Mouse (Mus musculus): Measurements from ENCODE around the gene Pbx1. TPM values are rescaled to one million over a fixed set of nuclear protein-coding genes. Genes with fewer than 3 reads are reported as not detected.

The Pbx1 gene
- polyA plus RNA-seq, 1 experiment from 2014 or later = 31.4 TPM

- H3K4me2 ChIP-seq = no peak overlapping the region
- 61% methylated on average over 4 of the region's 4 CpGs for WGBS
- H3K27me3 ChIP-seq (replicated peaks) = no peaks in the 10 kb centered on the region
- no peak for ATAC-seq (ENCODE audit: low FRiP score)
- H3K27ac ChIP-seq (replicated peaks) = no peak overlapping the region
- H3K9me3 ChIP-seq (replicated peaks) = no peaks in the 10 kb centered on the region
- peaks cover 62% of the 10 kb centered on the region for H3K4me1 ChIP-seq
- H3K4me3 ChIP-seq (replicated peaks) = no peak overlapping the region
- H3K9ac ChIP-seq (replicated peaks) = no peak overlapping the region
- no peaks in the 10 kb centered on the region for H3K36me3 ChIP-seq
Observed at GRCm38 (mm10) chr1:168381451-168381850, 50.6 kb downstream of the Pbx1 start.

DNA sequence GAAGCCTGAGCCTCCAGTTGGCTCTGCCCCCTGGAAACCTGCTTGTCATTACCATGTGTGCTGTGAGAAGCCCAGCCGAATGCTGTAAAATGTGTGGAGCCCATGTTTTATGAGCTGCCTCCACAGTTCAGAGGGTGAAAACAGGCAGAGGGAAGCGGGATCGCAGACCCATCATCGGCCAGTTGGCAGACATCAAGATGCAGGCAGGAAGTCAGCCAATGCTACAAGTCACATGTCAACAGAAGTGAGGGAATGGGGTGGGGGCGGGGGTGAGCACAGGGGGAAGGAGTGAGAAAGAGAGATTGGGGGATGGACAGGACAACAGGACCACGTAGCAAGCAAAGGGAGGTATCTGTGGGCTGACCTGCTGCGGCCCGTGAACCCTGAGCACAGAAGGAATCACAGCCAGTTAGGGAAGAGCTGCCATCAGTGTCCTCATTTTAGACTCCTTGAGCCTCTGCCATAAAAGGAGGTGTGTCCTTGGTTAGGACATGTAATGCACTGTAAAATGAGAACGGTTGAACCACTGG is 51.8 kb downstream of the Pbx1 start:
- H3K4me1 ChIP-seq = peaks cover 55% of the 10 kb centered on the region
- H3K27ac ChIP-seq (replicated peaks) = no peak overlapping the region
- no peak overlapping the region for H3K9ac ChIP-seq (replicated peaks)
- H3K4me2 ChIP-seq = no peak overlapping the region
- no peak overlapping the region for H3K4me3 ChIP-seq (replicated peaks)
- no peaks in the 10 kb centered on the region for H3K27me3 ChIP-seq (replicated peaks)
- 0 out of 2 replicates have a peak, but pooled peaks have one; percentile 12 for ATAC-seq (ENCODE audit: low FRiP score)
- 33% methylated on average over 9 of the region's 9 CpGs for WGBS
- no peaks in the 10 kb centered on the region for H3K36me3 ChIP-seq
- no peaks in the 10 kb centered on the region for H3K9me3 ChIP-seq (replicated peaks)

DNA sequence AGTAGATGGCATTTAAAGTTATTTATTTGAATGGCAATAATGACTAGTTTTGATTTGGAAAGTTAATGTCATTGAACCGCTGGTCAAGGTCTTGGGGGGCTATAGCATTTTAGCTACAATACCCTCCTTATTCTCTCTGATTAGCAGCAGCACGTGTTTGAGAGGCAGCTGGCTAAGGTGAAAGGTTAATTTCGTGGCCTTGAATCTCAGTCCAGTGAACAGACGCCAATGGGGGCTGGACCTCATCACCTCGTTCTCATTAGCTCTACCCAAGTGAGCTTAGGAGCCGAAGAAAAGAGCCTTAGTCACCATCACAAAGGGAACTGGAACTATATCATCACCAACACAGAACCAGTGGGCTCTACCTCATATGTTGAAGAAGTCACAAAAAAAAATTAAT is 54.4 kb downstream of the Pbx1 start:
- 37% methylated on average over 6 of the region's 6 CpGs for WGBS
- no peaks in the 10 kb centered on the region for H3K9me3 ChIP-seq (replicated peaks)

DNA sequence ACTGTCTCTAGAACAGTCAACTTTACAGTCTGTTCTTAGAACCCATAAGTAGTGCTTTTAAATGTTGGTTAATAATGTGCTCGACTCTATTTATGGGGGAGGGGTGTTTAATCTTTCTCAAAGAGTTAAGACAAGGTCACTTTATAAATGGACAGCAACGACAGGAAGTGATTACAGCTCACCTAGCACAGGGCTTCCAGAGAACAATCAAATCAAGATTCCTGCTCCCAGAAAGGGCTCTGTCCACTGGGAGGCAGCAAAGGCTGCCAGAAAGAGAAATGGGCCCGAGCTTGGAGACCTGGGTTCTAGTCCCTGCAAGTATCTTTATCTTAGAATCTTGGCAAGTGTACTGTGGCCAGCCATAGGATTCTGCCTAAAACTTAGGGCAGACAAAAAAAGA is 55.7 kb downstream of the Pbx1 start:
- H3K4me3 ChIP-seq (replicated peaks) = no peak overlapping the region
- H3K4me2 ChIP-seq = no peak overlapping the region
- H3K9ac ChIP-seq (replicated peaks) = no peak overlapping the region
- H3K27me3 ChIP-seq (replicated peaks) = no peaks in the 10 kb centered on the region
- no peaks in the 10 kb centered on the region for H3K9me3 ChIP-seq (replicated peaks)
- peaks cover 29% of the 10 kb centered on the region for H3K4me1 ChIP-seq
- no peak overlapping the region for H3K27ac ChIP-seq (replicated peaks)
- 60% methylated on average over 3 of the region's 3 CpGs for WGBS
- no peak for ATAC-seq (ENCODE audit: low FRiP score)
- H3K36me3 ChIP-seq = no peaks in the 10 kb centered on the region

More for the DNA sequence above, 54.4 kb downstream of the Pbx1 start:
- no peak overlapping the region for H3K9ac ChIP-seq (replicated peaks)
- H3K27me3 ChIP-seq (replicated peaks) = no peaks in the 10 kb centered on the region
- peaks cover 41% of the 10 kb centered on the region for H3K4me1 ChIP-seq
- no peak for ATAC-seq (ENCODE audit: low FRiP score)
- no peak overlapping the region for H3K4me3 ChIP-seq (replicated peaks)
- no peaks in the 10 kb centered on the region for H3K36me3 ChIP-seq
- no peak overlapping the region for H3K4me2 ChIP-seq
- no peak overlapping the region for H3K27ac ChIP-seq (replicated peaks)

GRCm38 (mm10) chr1:168374953-168375600 is 57.0 kb downstream of the Pbx1 start:
- peak; percentile 37; the same call in 1 of the 2 replicates for ATAC-seq (ENCODE audit: low FRiP score)
- Histone ChIP-seq H3K4me1 (peaks cover 16% of the 10 kb centered on the region), H3K4me3 (replicated peaks) (no peak overlapping the region), H3K4me2 (no peak overlapping the region), H3K27me3 (replicated peaks) (no peaks in the 10 kb centered on the region), H3K9me3 (replicated peaks) (no peaks in the 10 kb centered on the region), H3K27ac (replicated peaks) (no peak overlapping the region), H3K36me3 (no peaks in the 10 kb centered on the region), H3K9ac (replicated peaks) (no peak overlapping the region)
- WGBS = 73% methylated on average over 12 of the region's 12 CpGs

- 83% methylated on average over 2 of the region's 2 CpGs for WGBS
- no peaks in the 10 kb centered on the region for H3K27me3 ChIP-seq (replicated peaks)
- H3K27ac ChIP-seq (replicated peaks) = no peak overlapping the region
- H3K4me2 ChIP-seq = no peak overlapping the region
- ATAC-seq (ENCODE audit: low FRiP score) = no peak
- H3K4me1 ChIP-seq = peaks cover 22% of the 10 kb centered on the region
- H3K9me3 ChIP-seq (replicated peaks) = no peaks in the 10 kb centered on the region
- H3K9ac ChIP-seq (replicated peaks) = no peak overlapping the region
- no peaks in the 10 kb centered on the region for H3K36me3 ChIP-seq
- no peak overlapping the region for H3K4me3 ChIP-seq (replicated peaks)
Observed at GRCm38 (mm10) chr1:168372089-168372488, 60.0 kb downstream of the Pbx1 start.

DNA sequence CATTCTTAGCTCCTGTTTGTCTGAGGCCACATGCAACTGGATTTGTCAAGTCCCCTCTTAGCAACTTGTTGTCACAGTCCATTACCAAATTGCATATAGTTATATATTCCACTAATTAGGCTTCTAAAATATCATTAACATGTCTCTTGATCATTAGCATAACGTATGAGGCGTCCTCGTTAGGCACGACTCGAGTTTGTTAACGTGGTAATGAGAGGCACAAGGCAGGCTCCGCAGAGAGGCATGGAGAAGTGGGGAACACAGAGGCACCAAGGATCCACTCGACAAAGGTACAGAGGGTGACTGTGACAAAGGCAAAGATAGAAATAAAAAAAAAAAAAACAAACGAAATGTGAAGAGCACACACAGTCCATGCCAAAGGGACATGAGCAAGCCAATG is 61.1 kb downstream of the Pbx1 start:
- Histone ChIP-seq H3K9me3 (replicated peaks) (no peaks in the 10 kb centered on the region), H3K36me3 (no peaks in the 10 kb centered on the region), H3K4me2 (no peak overlapping the region), H3K4me3 (replicated peaks) (no peak overlapping the region), H3K4me1 (peaks cover 22% of the 10 kb centered on the region), H3K27me3 (replicated peaks) (no peaks in the 10 kb centered on the region), H3K27ac (replicated peaks) (no peak overlapping the region), H3K9ac (replicated peaks) (no peak overlapping the region)
- 75% methylated on average over 9 of the region's 9 CpGs for WGBS
- ATAC-seq (ENCODE audit: low FRiP score) = no peak

DNA sequence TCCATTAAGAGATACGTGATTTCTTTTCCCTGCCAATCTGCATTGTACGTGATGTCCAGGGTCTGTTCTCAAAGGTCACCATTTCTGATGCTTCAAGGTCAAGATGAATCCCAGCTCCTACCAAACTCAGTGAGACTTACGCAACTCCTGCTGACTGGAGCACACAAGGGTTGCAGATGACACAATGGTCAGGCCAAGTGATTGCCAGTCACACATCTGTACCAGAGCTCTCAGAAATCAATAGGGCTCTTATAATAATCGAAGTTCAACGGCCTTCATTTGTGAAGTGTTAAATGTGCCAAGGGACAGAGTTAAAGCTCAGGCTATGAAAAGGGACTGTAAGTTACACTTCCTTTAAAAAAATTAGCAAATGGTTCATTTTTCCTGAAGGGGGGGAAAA is 65.8 kb downstream of the Pbx1 start:
- 77% methylated on average over 5 of the region's 5 CpGs for WGBS
- Histone ChIP-seq H3K27me3 (replicated peaks) (no peaks in the 10 kb centered on the region), H3K4me2 (no peak overlapping the region)

DNA sequence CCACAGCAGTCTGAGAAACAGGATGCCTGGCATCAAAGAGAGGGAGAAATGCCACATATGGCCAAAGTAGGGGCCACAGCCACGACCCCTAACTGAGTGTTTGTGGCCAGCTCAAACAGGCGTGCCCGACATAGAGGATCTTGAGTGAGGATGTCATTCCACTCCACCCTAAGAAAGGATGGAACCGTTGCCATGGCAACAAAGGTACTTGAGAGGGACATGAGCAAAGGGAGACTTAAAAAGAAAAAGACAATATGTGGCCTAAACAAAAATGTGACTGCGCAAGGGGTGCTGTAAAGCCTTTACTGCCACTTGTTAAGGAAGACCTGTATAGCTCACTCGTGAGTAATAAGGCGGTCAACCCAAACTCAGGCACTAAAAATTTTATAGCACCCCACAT is 67.7 kb downstream of the Pbx1 start:
- peaks cover 25% of the 10 kb centered on the region for H3K4me1 ChIP-seq
- no peaks in the 10 kb centered on the region for H3K9me3 ChIP-seq (replicated peaks)
- ATAC-seq (ENCODE audit: low FRiP score) = peak; percentile 24; the same call in 1 of the 2 replicates
- no peaks in the 10 kb centered on the region for H3K27me3 ChIP-seq (replicated peaks)
- no peaks in the 10 kb centered on the region for H3K36me3 ChIP-seq
- H3K4me3 ChIP-seq (replicated peaks) = no peak overlapping the region
- no peak overlapping the region for H3K9ac ChIP-seq (replicated peaks)
- no peak overlapping the region for H3K27ac ChIP-seq (replicated peaks)
- H3K4me2 ChIP-seq = no peak overlapping the region
- WGBS = 32% methylated on average over 7 of the region's 7 CpGs

More for the DNA sequence above, 65.8 kb downstream of the Pbx1 start:
- ATAC-seq (ENCODE audit: low FRiP score) = no peak
- Histone ChIP-seq H3K27ac (replicated peaks) (no peak overlapping the region), H3K9ac (replicated peaks) (no peak overlapping the region), H3K4me1 (peaks cover 20% of the 10 kb centered on the region), H3K9me3 (replicated peaks) (no peaks in the 10 kb centered on the region), H3K4me3 (replicated peaks) (no peak overlapping the region), H3K36me3 (no peaks in the 10 kb centered on the region)

DNA sequence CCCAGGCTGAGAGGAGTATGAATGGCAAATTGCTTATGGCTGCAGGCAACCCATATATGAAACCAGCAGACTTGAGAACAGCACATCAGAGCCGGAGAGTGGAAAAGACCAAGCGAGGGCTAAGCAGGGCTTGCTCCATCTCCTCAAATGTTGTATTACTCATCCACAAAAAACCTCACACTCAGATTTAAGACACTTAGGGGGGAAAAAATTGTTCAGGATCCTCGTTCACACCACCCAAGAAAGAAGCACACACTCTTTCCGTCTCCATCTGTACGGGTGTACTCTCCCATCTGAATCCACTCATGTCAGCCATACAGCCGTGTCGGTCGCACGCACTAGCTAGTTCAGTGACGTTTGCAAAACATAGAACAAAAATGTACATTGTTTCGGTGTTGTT is 69.0 kb downstream of the Pbx1 start:
- WGBS = 86% methylated on average over 11 of the region's 11 CpGs
- no peak overlapping the region for H3K27ac ChIP-seq (replicated peaks)
- no peak overlapping the region for H3K4me3 ChIP-seq (replicated peaks)
- no peaks in the 10 kb centered on the region for H3K36me3 ChIP-seq
- peaks cover 38% of the 10 kb centered on the region for H3K4me1 ChIP-seq
- no peaks in the 10 kb centered on the region for H3K27me3 ChIP-seq (replicated peaks)
- no peak overlapping the region for H3K9ac ChIP-seq (replicated peaks)
- ATAC-seq (ENCODE audit: low FRiP score) = no peak
- no peak overlapping the region for H3K4me2 ChIP-seq
- no peaks in the 10 kb centered on the region for H3K9me3 ChIP-seq (replicated peaks)

DNA sequence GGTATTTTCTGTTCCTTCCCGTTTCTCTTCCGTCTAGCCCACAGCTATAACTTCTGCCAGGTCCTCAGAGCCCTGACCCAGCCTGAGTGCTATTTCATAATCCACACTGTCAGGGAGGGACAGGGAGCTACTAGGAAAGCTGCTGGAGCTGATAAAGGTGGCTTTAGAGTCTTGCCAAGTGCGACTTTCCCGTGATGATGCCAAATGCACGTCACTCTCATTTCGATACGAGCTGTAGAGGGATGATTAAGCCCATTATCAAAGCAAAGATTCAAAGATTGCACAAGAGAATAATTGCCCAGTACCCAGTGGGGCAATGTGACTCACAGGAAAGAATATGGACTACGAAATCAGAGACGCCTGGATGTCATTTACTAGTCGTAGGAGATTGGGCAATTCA is 69.6 kb downstream of the Pbx1 start:
- H3K9me3 ChIP-seq (replicated peaks) = no peaks in the 10 kb centered on the region
- no peak overlapping the region for H3K4me2 ChIP-seq
- no peak overlapping the region for H3K9ac ChIP-seq (replicated peaks)
- WGBS = 47% methylated on average over 10 of the region's 10 CpGs
- no peak overlapping the region for H3K4me3 ChIP-seq (replicated peaks)
- H3K27ac ChIP-seq (replicated peaks) = no peak overlapping the region
- H3K36me3 ChIP-seq = no peaks in the 10 kb centered on the region
- H3K27me3 ChIP-seq (replicated peaks) = no peaks in the 10 kb centered on the region
- ATAC-seq (ENCODE audit: low FRiP score) = no peak
- peaks cover 39% of the 10 kb centered on the region for H3K4me1 ChIP-seq

All from neural tube, embryonic 15.5 days (tissue).